7 mouse cellular contexts compared by ENCODE assay signal in genomic region chr8:20264106-20264505, GRCm38 (mm10).
A peak's percentile ranks its signal among the peaks of the same experiment; 100 is the strongest.
DNase-seq lines count a peak whose midpoint lies in the region.

No protein-coding gene starts in this region.

- peak; percentile 16 for DNase-seq in adrenal gland, adult 2 months
- DNase-seq in gastrocnemius, postnatal 4 days (ENCODE audit: low spot score in 2 of 2): peak; percentile 17 to 38
- peak; percentile 42 for DNase-seq in kidney, adult 11 months
- DNase-seq in kidney, postnatal 14 days: peak; percentile 37
- peak; percentile 36 for DNase-seq in lung, postnatal 10 days
- DNase-seq in testis, postnatal 10 days (ENCODE audit: low spot score): peak; percentile 46
- peak; percentile 40 to 69 for DNase-seq in urinary bladder, postnatal 4 days (ENCODE audit: low spot score in 2 of 2)

Comparison
In these comparisons a context has a peak if more than half of its experiments do, and no peak if none do; other contexts are left out.
1. Peak in every context shown above with its lines: DNase-seq.